In the genomic region with DNA sequence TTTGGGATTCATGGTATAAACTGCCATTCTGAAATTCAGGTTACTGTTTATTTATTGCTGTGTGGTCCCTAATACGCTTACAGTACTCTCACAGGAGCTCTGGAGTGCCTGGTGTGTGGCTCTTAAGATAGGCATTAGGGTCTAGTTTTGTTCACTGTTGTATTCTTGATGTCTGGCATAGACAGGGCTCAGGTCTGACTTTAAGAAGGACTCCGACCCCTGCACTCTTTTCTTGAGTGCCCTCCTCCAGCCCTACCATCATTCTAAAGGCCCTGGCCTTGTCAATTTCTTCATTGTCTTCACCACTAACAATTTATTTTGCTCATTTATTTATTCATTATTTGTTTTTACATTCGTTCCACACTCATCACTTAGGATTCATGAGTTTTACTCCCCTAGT, we compare ENCODE assay signal across 9 mouse cellular contexts. TPM values are rescaled to one million over a fixed set of nuclear protein-coding genes. Genes with fewer than 3 reads are reported as not detected.
DNase-seq lines count a peak whose midpoint lies in the region; ATAC-seq and TF ChIP-seq lines count a peak whose summit lies in the region.
"Had no signal": no experiment of that assay in that cellular context is flagged by ENCODE, and none has a peak within 500 bp of the region (broad histone marks: within the 10 kb centered on the region; RNA-seq: fewer than 3 reads in every experiment).

No protein-coding gene starts in this region.

- H3K9ac ChIP-seq in forebrain, embryonic 16.5 days (replicated peaks; ENCODE audit: low read depth, low read length) = no peak overlapping the region; the same call in 1 of the 2 replicates
- H3K9ac ChIP-seq in liver, postnatal 0 days (replicated peaks) = no peak overlapping the region; the same call in 1 of the 2 replicates

- peak overlapping the region; percentile 81 for H3K4me3 ChIP-seq in gastrocnemius, adult 2 months
- H3K4me3 ChIP-seq in forebrain, embryonic 16.5 days (replicated peaks; ENCODE audit: low read length) = peak overlapping the region; percentile 63
- peak overlapping the region; percentile 59; the same call in 1 of the 2 replicates for H3K4me3 ChIP-seq in liver, postnatal 0 days (ENCODE audit: low read depth, low read length)

- no peaks in the 10 kb centered on the region for H3K27me3 ChIP-seq in forebrain, embryonic 16.5 days (replicated peaks; ENCODE audit: control insufficient read depth, insufficient read depth, low read length)
- H3K27me3 ChIP-seq in liver, postnatal 0 days (ENCODE audit: insufficient read depth, low read length) = no peaks in the 10 kb centered on the region

- intact Hi-C loops in gastrocnemius, adult 2 months (cut with DNase I) = no loop called here

- WGBS in forebrain, embryonic 16.5 days = 18% methylated on average over 3 of the region's 3 CpGs
- 31% methylated on average over 3 of the region's 3 CpGs for WGBS in liver, postnatal 0 days (ENCODE audit: insufficient replicate concordance)

- no peak for DNase-seq in gastrocnemius, adult 2 months
- no peak for DNase-seq in gastrocnemius, postnatal 25 days
- DNase-seq in 3T3-L1 (ENCODE audit: low read depth, low spot score) = peak; percentile 2
- no peak for DNase-seq in liver, postnatal 0 days
- no peak for DNase-seq in adrenal gland, postnatal 4 days (ENCODE audit: low spot score in 2 of 2)
- DNase-seq in layer of hippocampus, adult 9-11 months = no peak
- DNase-seq in urinary bladder, adult 2 months (ENCODE audit: low spot score) = no peak

- peak overlapping the region; percentile 83; the same call in 1 of the 2 replicates for H3K27ac ChIP-seq in gastrocnemius, adult 2 months
- no peak overlapping the region for H3K27ac ChIP-seq in forebrain, embryonic 16.5 days (ENCODE audit: low read length)
- peak overlapping the region; percentile 29; the same call in 1 of the 2 replicates for H3K27ac ChIP-seq in liver, postnatal 0 days (ENCODE audit: low read depth)

- TF ChIP-seq CTCF in gastrocnemius, adult 2 months (IDR thresholded peaks at IDR 0.05) = no peak
- TF ChIP-seq CTCF in liver, postnatal 0 days (IDR thresholded peaks at IDR 0.05; ENCODE audit: low read depth) = no peak

- peak; percentile 22 for ATAC-seq in forebrain, embryonic 16.5 days
- ATAC-seq in liver, postnatal 0 days = no peak

- H3K36me3 ChIP-seq in forebrain, embryonic 16.5 days (ENCODE audit: control insufficient read depth, insufficient read depth) = no peaks in the 10 kb centered on the region
- H3K36me3 ChIP-seq in liver, postnatal 0 days (replicated peaks; ENCODE audit: insufficient read depth, low read length) = no peaks in the 10 kb centered on the region

- H3K4me2 ChIP-seq in forebrain, embryonic 16.5 days (ENCODE audit: low read length) = peak overlapping the region; percentile 59
- H3K4me2 ChIP-seq in liver, postnatal 0 days (ENCODE audit: low read depth, low read length) = peak overlapping the region; percentile 72; the same call in 1 of the 2 replicates

- H3K9me3 ChIP-seq in forebrain, embryonic 16.5 days (ENCODE audit: control insufficient read depth, low read length) = no peaks in the 10 kb centered on the region
- H3K9me3 ChIP-seq in liver, postnatal 0 days (ENCODE audit: low read length) = no peaks in the 10 kb centered on the region

- no peak for TF ChIP-seq EP300 in liver, postnatal 0 days (IDR thresholded peaks at IDR 0.05; ENCODE audit: low read depth)

- peaks cover 9% of the 10 kb centered on the region; the same call in 1 of the 2 replicates for H3K4me1 ChIP-seq in forebrain, embryonic 16.5 days (replicated peaks; ENCODE audit: control insufficient read depth, insufficient read depth, low read length)
- H3K4me1 ChIP-seq in liver, postnatal 0 days (ENCODE audit: insufficient read depth) = no peaks in the 10 kb centered on the region

RNA-seq across cellular contexts. Expression of a gene that starts 0.4 kb away (rescaled TPM):
- 1 to 10 TPM; 3.9 to 7.7 TPM for total RNA-seq in gastrocnemius, adult 2 months (2021)
- total RNA-seq in gastrocnemius, postnatal 25 days (2021) = 1 to 10 TPM; 4.4 to 5.9 TPM
- 13.2 and 14.1 TPM in 2 replicates for polyA plus RNA-seq in forebrain, embryonic 16.5 days (2015; fragmentation: Nextera tagmentation; extraction: Ambion mirVana)
- 1.7 and 1.8 TPM in 2 replicates for polyA plus RNA-seq in liver, postnatal 0 days (2015; fragmentation: Nextera tagmentation; extraction: Ambion mirVana)
- total RNA-seq in adrenal gland, postnatal 4 days (2021) = 10 to 100 TPM; 26.6 to 28.8 TPM
- 13.0 and 13.7 TPM in 2 replicates for polyA plus RNA-seq in urinary bladder, adult 2 months (2012; rRNA removed)

RNA-seq across cellular contexts. Expression of a gene that starts 5.4 kb away (rescaled TPM):
- total RNA-seq in gastrocnemius, adult 2 months (2021) = not detected
- not detected for total RNA-seq in gastrocnemius, postnatal 25 days (2021)
- not detected in 2 replicates for polyA plus RNA-seq in forebrain, embryonic 16.5 days (2015; fragmentation: Nextera tagmentation; extraction: Ambion mirVana)
- not detected in 2 replicates for polyA plus RNA-seq in liver, postnatal 0 days (2015; fragmentation: Nextera tagmentation; extraction: Ambion mirVana)
- not detected for total RNA-seq in adrenal gland, postnatal 4 days (2021)
- not detected in 2 replicates for polyA plus RNA-seq in urinary bladder, adult 2 months (2012; rRNA removed)
- total RNA-seq: layer of hippocampus, adult 18-20 months had no signal

RNA-seq across cellular contexts. Expression of a gene that starts 49.3 kb away (rescaled TPM):
- not detected for total RNA-seq in gastrocnemius, adult 2 months (2021)
- total RNA-seq in gastrocnemius, postnatal 25 days (2021) = not detected
- not detected in 2 replicates for polyA plus RNA-seq in forebrain, embryonic 16.5 days (2015; fragmentation: Nextera tagmentation; extraction: Ambion mirVana)
- not detected in 2 replicates for polyA plus RNA-seq in liver, postnatal 0 days (2015; fragmentation: Nextera tagmentation; extraction: Ambion mirVana)
- total RNA-seq in adrenal gland, postnatal 4 days (2021) = not detected
- polyA plus RNA-seq in urinary bladder, adult 2 months (2012; rRNA removed) = 0.04 TPM in 1 of 2 replicates, not detected in the other
- total RNA-seq: layer of hippocampus, adult 18-20 months had no signal

RNA-seq across cellular contexts. Expression of a gene that starts 49.3 kb away (rescaled TPM):
- total RNA-seq in gastrocnemius, adult 2 months (2021) = not detected
- total RNA-seq in gastrocnemius, postnatal 25 days (2021) = not detected
- polyA plus RNA-seq in forebrain, embryonic 16.5 days (2015; fragmentation: Nextera tagmentation; extraction: Ambion mirVana) = not detected in 2 replicates
- polyA plus RNA-seq in liver, postnatal 0 days (2015; fragmentation: Nextera tagmentation; extraction: Ambion mirVana) = not detected in 2 replicates
- total RNA-seq in adrenal gland, postnatal 4 days (2021) = not detected
- polyA plus RNA-seq in urinary bladder, adult 2 months (2012; rRNA removed) = not detected in 2 replicates
- total RNA-seq: layer of hippocampus, adult 18-20 months had no signal

RNA-seq across cellular contexts. Expression of a gene that starts 56.5 kb away (rescaled TPM):
- not detected for total RNA-seq in gastrocnemius, adult 2 months (2021)
- not detected for total RNA-seq in gastrocnemius, postnatal 25 days (2021)
- not detected in 2 replicates for polyA plus RNA-seq in forebrain, embryonic 16.5 days (2015; fragmentation: Nextera tagmentation; extraction: Ambion mirVana)
- not detected in 2 replicates for polyA plus RNA-seq in liver, postnatal 0 days (2015; fragmentation: Nextera tagmentation; extraction: Ambion mirVana)
- total RNA-seq in adrenal gland, postnatal 4 days (2021) = not detected
- 0.33 and 0.38 TPM in 2 replicates for polyA plus RNA-seq in urinary bladder, adult 2 months (2012; rRNA removed)
- total RNA-seq: layer of hippocampus, adult 18-20 months had no signal
